Mouse (Mus musculus): ENCODE results near the gene Ccdc175. TPM values are rescaled to one million over a fixed set of nuclear protein-coding genes. Genes with fewer than 3 reads are reported as not detected.
A peak's percentile ranks its signal among the peaks of the same experiment; 100 is the strongest.

Gene Ccdc175
- not detected for total RNA-seq (2021)

GRCm38 (mm10) chr12:72184929-72185328 is at the start of gene Ccdc175:
TSS of gene Ccdc175 (minus strand) at chr12:72185029.
- intact Hi-C loops (cut with DNase I): no loop called here

GRCm38 (mm10) chr12:72234151-72234550 is 49.3 kb upstream of the Ccdc175 start:
- no peak for DNase-seq (ENCODE audit: low spot score in 2 of 2)
- intact Hi-C loops (cut with DNase I): no loop called here

More at GRCm38 (mm10) chr12:72184929-72185328, at the start of gene Ccdc175:
- no peak for DNase-seq (ENCODE audit: low spot score in 2 of 2)

DNA sequence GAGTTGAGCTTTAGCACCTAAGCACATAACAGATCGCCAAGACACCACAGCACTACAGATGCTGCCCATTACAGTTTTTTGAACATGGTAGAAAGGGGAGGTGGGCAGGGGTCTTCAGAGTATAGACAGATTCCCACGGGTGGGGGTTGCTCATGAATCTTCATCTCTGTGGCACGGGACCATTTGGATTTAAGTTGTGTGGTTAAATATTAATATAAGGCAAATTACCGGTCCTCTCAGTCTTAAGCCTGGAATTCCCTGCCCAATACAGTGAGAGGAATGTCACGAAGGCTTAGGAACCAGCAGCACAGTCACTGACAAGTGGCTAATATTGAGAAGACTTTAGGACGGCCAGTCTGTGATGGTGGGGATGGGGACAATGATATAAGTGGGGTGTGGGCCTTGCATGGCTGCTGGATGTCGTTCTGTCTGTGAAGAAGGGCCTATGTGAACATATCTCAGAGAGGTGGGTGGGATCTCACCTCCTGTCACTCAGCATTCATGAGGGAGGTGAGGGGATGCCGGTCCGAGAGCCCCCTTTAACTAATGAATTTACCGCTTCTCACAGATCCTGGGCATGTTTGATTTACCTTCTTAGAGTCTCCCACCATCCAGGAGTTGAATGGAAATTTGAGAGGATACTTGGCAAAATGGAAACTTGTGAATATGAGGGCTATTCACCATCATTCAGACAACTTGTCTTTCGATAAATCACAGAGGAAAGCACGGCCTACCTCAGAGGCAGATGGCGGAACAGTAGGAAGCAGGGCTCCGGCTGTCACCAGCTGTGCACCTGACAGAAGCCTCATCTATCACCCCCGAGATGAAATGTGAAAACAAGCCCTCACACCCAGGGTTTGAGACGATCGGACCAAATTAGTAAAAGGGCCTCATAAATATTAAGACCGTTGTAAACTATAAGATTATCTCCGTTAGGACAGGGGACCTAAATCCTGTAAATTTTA is 48.3 kb upstream of the Ccdc175 start:
- DNase-seq (ENCODE audit: low spot score in 2 of 2): no peak
- intact Hi-C loops (cut with DNase I): no loop called here

DNA sequence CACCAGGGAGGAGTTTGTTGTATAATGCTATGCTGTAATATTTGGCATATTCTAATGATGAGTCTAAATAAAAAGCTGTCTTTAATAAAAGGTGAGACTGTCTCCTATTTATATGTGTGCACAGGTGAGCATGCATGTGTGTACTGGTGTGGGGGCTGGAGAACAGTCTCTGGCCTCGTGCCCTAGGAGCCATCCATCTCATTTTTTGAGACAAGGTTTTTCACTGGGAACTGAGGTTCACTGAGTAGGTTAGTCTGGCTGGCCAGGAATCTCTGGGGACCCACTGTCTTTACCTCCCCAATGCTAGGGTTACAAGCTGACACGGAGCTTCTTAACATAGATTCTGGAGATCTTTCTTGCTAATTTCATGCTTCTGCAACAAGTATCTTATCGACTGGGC is 47.3 kb upstream of the Ccdc175 start:
- DNase-seq (ENCODE audit: low spot score in 2 of 2): no peak
- intact Hi-C loops (cut with DNase I): no loop called here

GRCm38 (mm10) chr12:72229451-72230196 is 44.8 kb upstream of the Ccdc175 start:
- DNase-seq (ENCODE audit: low spot score in 2 of 2): no peak
- intact Hi-C loops (cut with DNase I): no loop called here

DNA sequence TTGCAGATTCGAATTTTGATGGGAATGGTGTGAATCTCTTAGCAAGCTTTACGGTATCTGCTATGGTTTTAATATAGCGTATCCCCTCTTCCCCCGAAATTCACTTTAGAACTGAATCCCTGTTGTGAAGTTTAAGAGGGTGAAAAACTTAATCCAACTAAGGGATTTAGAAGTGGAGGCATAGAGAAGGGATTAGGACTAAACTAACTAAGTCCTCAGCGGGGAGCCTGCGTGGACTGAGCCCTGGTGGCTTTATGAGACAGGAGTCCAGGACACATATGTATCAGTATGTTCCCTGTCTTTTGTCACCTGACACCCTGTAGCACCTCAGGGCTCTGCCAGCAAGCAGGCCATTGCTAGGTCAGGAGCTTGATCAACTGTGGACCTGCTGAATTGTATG is 42.9 kb upstream of the Ccdc175 start:
- intact Hi-C loops (cut with DNase I): no loop called here
- no peak for DNase-seq (ENCODE audit: low spot score in 2 of 2)

- intact Hi-C loops (cut with DNase I): no loop called here
- DNase-seq (ENCODE audit: low spot score in 2 of 2): no peak
Measured at GRCm38 (mm10) chr12:72225371-72225770, 40.5 kb upstream of the Ccdc175 start.

- intact Hi-C loops (cut with DNase I): no loop called here
- no peak for DNase-seq (ENCODE audit: low spot score in 2 of 2)
Measured at GRCm38 (mm10) chr12:72223557-72224102, 38.8 kb upstream of the Ccdc175 start.

DNA sequence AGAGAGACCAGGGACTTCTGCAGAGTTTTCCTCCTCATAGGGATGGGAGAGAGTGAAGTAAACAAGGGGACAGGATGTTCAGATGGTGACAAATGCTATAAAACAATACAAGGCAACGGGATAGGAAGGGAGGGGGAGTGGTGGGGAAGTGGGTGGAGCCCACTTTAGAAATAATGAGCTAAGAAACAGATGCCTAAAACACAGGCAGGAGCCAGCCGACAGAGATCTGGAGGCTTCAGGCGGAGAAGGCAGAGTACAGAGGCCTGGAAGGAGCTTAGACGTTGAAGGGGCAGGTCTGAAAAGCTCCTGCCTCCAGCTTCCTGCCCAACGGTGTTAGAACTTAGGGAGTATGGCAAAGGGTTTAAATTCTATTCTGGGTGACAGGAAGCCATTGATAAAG is 28.7 kb upstream of the Ccdc175 start:
- no peak for DNase-seq (ENCODE audit: low spot score in 2 of 2)
- intact Hi-C loops (cut with DNase I): no loop called here

DNA sequence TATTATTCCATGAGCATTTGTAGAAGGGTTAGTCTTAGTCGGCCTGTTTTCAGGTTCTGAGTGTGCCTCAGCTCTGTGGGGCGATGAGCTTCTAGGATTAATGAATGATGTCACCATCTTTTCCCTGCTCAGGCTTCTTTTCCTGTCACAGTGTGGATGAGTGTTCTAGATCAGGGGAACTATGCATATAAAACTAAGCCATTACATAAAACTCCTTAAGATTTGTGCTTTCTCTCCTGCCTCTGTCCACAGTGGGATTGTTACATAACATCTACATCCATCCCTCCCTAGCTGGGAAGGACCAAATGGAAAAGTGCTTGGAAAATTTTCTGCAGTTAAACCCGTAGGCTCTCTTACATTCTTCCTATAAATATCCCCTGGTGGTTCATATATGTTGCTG is 16.0 kb upstream of the Ccdc175 start:
- no peak for DNase-seq (ENCODE audit: low spot score in 2 of 2)
- intact Hi-C loops (cut with DNase I): no loop called here

- DNase-seq (ENCODE audit: low spot score in 2 of 2): no peak
- intact Hi-C loops (cut with DNase I): no loop called here
Measured at GRCm38 (mm10) chr12:72197925-72198486, 13.2 kb upstream of the Ccdc175 start.

DNA sequence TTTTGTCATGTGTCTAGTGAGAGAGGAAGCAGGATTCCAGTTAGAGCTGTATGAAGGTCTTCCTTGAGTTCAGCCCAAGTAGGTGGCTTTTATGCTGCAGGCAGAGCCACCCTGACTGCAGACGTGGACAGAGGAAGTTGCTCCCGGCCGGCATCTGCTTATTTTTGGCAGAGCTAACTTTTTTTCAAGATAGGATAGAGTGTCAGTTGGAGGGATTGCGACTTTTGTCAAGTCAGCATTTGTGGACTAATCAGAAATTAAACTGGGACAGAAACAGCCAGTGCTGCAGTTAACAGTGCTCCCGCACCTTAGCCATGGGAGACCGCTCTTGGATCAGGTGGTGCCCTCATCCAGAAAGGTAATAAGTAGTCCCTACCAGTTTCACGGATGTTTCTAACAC is 12.6 kb upstream of the Ccdc175 start:
- DNase-seq (ENCODE audit: low spot score in 2 of 2): no peak
- intact Hi-C loops (cut with DNase I): no loop called here

DNA sequence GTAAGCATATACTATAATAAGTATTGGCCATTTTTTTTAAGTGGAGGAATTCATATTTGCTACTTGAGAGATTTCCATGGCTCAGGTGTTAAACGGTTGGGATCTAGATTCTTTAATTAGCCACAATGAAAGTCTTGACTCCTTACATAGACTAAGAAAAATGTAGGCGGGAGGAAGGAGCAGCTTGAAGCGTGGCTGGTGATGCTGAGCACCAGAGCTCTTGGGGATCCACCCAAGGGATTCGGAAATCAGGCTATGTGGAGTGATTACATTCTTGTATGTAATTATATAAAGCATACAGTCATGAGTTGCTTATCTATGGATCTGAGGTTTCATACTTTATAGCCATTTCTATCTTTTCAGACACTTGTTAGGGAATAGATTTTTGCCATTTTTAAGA is 5.3 kb downstream of the Ccdc175 start:
- intact Hi-C loops (cut with DNase I): no loop called here
- DNase-seq (ENCODE audit: low spot score in 2 of 2): no peak

DNA sequence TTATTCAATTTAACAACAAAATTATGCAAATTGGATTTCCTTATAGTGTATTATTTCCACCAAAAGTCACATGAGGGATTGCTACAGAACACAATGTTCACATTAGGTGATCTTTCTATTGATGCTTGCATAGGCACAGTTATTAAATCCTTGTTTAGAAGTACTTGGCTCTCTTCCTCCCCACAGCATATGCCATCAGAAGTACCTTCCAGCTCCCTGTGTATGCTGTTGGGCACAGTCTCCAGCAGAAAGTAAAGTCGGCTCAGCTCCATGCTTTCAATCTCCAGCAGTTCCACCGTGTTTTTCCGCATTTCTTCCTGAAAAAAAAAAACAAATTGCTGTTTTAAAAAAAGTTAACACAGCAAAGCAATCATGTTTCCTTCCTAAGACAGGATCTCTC is 6.5 kb downstream of the Ccdc175 start:
- DNase-seq (ENCODE audit: low spot score in 2 of 2): no peak
- intact Hi-C loops (cut with DNase I): no loop called here

DNA sequence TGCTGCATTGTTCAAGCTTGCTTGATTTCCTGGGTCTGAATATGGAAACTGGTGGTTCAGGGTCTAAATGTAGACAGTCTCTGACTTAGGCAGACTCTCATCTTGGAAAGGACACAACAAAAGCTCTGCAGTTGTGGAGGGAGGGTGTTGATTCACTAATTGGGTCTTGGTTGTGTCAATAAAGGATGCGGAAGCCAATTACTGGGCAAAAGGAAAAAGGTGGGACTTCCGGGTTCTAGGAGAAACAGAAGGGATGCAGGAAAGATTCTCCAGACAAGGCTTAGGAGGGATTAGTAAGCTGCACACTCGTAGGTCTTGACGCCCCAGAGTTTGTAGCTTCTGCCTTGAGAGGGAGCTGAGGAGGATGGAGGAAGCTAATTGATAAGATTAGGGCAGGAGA is 26.4 kb downstream of the Ccdc175 start:
- no peak for DNase-seq (ENCODE audit: low spot score in 2 of 2)

DNA sequence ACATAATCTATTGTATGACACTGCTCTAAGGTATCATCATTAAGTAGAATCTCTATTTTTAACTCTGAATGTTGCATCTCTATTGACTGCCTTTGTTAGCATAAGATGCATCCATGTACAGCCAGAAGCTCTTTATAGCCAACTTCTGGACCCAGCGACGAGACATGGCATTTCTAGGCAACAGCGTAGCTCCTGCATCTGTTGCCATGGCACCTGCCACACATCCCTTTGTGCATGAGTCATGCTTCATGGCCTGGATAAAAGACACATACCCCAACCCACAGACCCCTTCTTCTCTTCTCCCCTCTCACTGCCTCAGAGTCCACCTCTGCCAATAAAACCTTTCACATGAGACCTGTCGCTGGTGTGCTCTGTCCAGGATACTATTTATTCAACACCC is 34.0 kb downstream of the Ccdc175 start:
- intact Hi-C loops (cut with DNase I): no loop called here
- peak; percentile 20 to 23 for DNase-seq (ENCODE audit: low spot score in 2 of 2)

More for the DNA sequence above, 26.4 kb downstream of the Ccdc175 start:
- intact Hi-C loops (cut with DNase I): no loop called here

GRCm38 (mm10) chr12:72129203-72129602 is 55.6 kb downstream of the Ccdc175 start:
- no peak for DNase-seq (ENCODE audit: low spot score in 2 of 2)
- intact Hi-C loops (cut with DNase I): no loop called here

GRCm38 (mm10) chr12:72115686-72116345 is 69.0 kb downstream of the Ccdc175 start:
- no peak for DNase-seq (ENCODE audit: low spot score in 2 of 2)
- intact Hi-C loops (cut with DNase I): no loop called here

GRCm38 (mm10) chr12:72115126-72115525 is 69.7 kb downstream of the Ccdc175 start:
- intact Hi-C loops (cut with DNase I): no loop called here
- DNase-seq (ENCODE audit: low spot score in 2 of 2): no peak

Measured in left cerebral cortex, postnatal 36 days (tissue).